Mouse (Mus musculus) midbrain, embryonic 16.5 days (tissue): Measurements from ENCODE around the gene Dgcr2. TPM values are rescaled to one million over a fixed set of nuclear protein-coding genes. Genes with fewer than 3 reads are reported as not detected.

Experiments used
- ATAC-seq: fragments of 200-750 bp; cut with Nextera tagmentation; 2 replicates; pipeline ENCODE4 v1.8.0; 2017; ENCODE audit warnings: moderate TSS enrichment
- H3K27ac ChIP-seq: fragments of 300-500 bp; sonication (generic); 2 replicates; pipeline ENCODE4 v1.5.1; 2014; ENCODE audit warnings: mild to moderate bottlenecking, low read length, mixed read lengths
- H3K27me3 ChIP-seq: fragments of 300-500 bp; sonication (generic); 2 replicates; pipeline ENCODE4 v1.6.1; 2014; ENCODE audit warnings: low read depth, low read length, mixed read lengths; ENCODE audit not compliant: control insufficient read depth, insufficient read depth
- H3K36me3 ChIP-seq: fragments of 300-500 bp; sonication (generic); 2 replicates; pipeline ENCODE4 v1.6.1; 2014; ENCODE audit warnings: mild to moderate bottlenecking, low read length, moderate library complexity, mixed read lengths; ENCODE audit not compliant: control insufficient read depth, insufficient read depth
- H3K4me1 ChIP-seq: fragments of 300-500 bp; sonication (generic); 2 replicates; pipeline ENCODE4 v1.6.1; 2014; ENCODE audit warnings: mild to moderate bottlenecking, low read length, mixed read lengths; ENCODE audit not compliant: control insufficient read depth, insufficient read depth
- H3K4me2 ChIP-seq: fragments of 300-500 bp; sonication (generic); 2 replicates; pipeline ENCODE4 v1.6.1; 2014; ENCODE audit warnings: mild to moderate bottlenecking, low read length, mixed read lengths
- H3K4me3 ChIP-seq: fragments of 300-500 bp; sonication (generic); 2 replicates; pipeline ENCODE4 v1.5.1; 2014; ENCODE audit warnings: low read depth, mild to moderate bottlenecking, low read length, moderate library complexity, mixed read lengths
- H3K9ac ChIP-seq: fragments of 300-500 bp; sonication (generic); 2 replicates; pipeline ENCODE4 v1.6.1; 2014; ENCODE audit warnings: low read depth, low read length, mixed read lengths
- H3K9me3 ChIP-seq: fragments of 300-500 bp; sonication (generic); replicated peaks from 2 replicates; pipeline ENCODE4 v1.6.1; 2014; ENCODE audit warnings: mild to moderate bottlenecking, low read length, mixed read lengths; ENCODE audit not compliant: control insufficient read depth, poor library complexity, severe bottlenecking
- WGBS: fragments of 180-500 bp; shearing (Covaris S2); extraction: QIAGEN DNeasy Blood & Tissue Kit; methylation state at CpG from one replicate; pipeline ENCODE4 v1.1.7; 2014; 5-methylcytosine and 5-hydroxymethylcytosine counted together
- polyA plus RNA-seq: library from polyadenylated mRNA; unstranded; fragments of >200 nt; fragmentation: Nextera tagmentation; extraction: Ambion mirVana; gene quantifications from 2 replicates; pipeline ENCODE4 v1.2.1, GENCODE M21; 2015

The Dgcr2 gene
- polyA plus RNA-seq, 1 experiment from 2014 or later = 108 TPM

DNA sequence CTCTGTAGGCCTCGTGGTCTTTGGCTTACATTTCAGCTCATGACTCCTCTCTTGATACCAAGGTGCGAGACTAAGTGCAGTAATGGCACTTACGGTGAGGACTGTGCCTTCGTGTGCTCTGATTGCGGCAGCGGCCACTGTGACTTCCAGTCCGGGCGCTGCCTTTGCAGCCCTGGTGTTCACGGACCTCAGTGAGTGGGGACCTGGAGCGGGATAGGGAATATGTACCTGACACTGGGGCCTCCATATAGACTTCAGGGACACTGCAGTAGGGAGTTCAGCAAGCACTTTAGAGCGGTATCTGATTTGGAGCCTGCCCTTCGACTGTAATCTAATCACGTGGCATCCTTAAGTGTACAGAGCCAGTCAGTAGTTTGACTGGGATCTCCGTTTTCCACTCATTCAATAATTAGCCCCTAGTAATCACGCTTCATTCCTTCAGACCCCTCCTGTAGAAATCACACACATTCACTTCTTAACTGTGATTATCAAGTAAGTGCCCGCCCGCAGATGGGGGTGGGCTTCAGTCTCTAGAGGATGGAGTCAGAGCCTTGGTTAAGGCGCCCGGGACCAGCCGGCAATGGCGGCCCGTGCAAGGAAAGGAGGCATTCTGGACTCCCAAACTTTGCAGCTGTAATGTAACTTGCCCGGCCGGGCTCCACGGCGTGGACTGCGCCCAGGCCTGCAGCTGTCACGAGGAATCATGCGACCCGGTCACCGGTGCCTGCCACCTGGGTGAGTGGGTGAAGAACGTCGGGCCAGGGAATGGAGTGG, 94.5 kb downstream of the Dgcr2 start:
- Histone ChIP-seq H3K4me3 (peak overlapping the region; percentile 42), H3K9me3 (no peaks in the 10 kb centered on the region), H3K9ac (peak overlapping the region; percentile 33), H3K4me1 (peaks cover 33% of the 10 kb centered on the region), H3K27ac (no peak overlapping the region), H3K36me3 (no peaks in the 10 kb centered on the region), H3K4me2 (peak overlapping the region; percentile 83), H3K27me3 (peaks cover 57% of the 10 kb centered on the region)
- ATAC-seq = no peak
- WGBS = 5% methylated on average over 33 of the region's 33 CpGs

DNA sequence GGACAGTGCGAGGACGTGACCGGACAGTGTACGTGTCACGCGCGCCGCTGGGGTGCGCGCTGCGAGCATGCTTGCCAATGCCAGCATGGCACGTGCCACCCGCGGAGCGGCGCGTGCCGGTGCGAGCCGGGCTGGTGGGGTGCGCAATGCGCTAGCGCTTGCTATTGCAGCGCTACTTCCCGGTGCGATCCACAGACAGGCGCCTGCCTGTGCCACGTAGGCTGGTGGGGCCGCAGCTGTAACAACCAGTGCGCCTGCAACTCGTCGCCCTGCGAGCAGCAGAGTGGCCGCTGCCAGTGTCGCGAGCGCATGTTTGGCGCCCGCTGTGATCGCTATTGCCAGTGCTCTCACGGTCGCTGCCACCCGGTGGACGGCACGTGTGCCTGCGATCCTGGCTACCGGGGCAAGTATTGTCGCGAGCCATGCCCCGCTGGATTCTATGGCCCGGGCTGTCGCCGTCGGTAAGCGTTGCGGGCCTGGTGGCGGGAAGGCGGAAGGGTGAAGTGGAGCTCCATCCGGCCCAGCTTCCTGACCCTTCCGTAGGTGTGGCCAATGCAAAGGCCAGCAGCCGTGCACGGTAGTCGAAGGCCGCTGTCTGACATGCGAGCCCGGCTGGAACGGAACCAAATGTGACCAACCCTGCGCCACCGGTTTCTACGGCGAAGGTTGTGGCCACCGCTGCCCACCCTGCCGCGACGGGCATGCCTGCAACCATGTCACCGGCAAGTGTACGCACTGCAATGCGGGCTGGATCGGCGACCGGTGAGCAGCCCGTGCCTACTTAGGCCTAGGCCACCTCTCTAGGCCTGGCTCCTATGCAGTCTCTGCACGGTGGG, 95.3 kb downstream of the Dgcr2 start:
- H3K4me2 ChIP-seq = peak overlapping the region; percentile 83
- no peak overlapping the region for H3K27ac ChIP-seq
- H3K9ac ChIP-seq = peak overlapping the region; percentile 54; the same call in 1 of the 2 replicates
- H3K9me3 ChIP-seq = no peaks in the 10 kb centered on the region
- H3K27me3 ChIP-seq = peaks cover 65% of the 10 kb centered on the region
- no peaks in the 10 kb centered on the region for H3K36me3 ChIP-seq
- no peak for ATAC-seq
- H3K4me1 ChIP-seq = peaks cover 36% of the 10 kb centered on the region
- H3K4me3 ChIP-seq = peak overlapping the region; percentile 42
- 1% methylated on average over 83 of the region's 83 CpGs for WGBS

DNA sequence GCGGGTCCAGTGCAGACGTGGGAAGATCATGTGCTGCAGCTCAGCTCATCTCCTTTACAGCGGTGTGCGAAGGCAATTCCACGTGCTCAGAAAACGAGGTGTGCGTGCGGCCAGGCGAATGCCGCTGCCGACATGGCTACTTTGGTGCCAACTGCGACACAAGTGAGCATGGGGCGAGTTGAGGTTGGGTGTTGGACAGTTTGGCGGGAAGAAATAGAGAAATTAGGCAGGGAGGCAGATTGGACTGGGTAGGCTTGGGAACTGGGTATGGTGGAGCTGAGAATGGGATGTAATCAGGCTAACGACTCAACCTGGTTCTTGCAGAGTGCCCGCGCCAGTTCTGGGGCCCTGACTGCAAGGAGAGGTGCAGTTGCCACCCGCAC, 95.9 kb downstream of the Dgcr2 start:
- Histone ChIP-seq H3K27me3 (peaks cover 71% of the 10 kb centered on the region), H3K4me1 (peaks cover 35% of the 10 kb centered on the region), H3K36me3 (no peaks in the 10 kb centered on the region), H3K9ac (peak overlapping the region; percentile 54; the same call in 1 of the 2 replicates), H3K9me3 (no peaks in the 10 kb centered on the region), H3K4me3 (peak overlapping the region; percentile 42), H3K4me2 (peak overlapping the region; percentile 83), H3K27ac (no peak overlapping the region)
- 4% methylated on average over 18 of the region's 18 CpGs for WGBS
- no peak for ATAC-seq

DNA sequence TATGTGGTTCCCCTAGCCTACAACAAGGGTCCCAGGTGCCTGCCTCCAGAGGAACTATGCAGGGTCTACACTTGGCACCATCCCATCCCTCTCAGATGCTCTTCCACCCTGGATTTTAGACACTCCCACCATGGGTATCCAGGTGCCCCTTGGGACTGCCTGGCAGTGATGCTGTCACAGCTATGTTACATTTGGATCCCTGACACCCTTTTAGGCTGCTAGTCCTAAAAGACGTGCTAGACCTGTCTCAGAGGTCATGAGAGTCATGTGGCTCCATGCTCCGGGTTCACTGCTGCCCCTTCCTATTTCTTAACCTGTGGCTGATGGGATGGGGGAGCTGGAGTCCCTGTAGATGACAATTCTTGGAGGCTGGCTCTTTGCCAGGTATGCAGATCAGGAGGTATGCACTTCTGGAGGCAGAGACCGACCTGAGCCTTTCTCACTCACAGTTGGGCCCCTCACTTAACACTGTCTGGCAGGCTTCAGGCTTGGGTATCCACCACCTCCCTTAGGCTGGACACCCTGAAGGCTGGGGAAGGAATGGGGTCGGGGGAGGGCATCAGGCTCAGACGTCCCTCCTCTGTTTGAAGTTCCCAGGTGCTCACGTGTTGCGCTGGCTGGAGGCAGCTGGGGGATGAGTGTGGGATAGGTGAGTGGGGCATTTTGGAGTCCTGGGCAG, 96.4 kb downstream of the Dgcr2 start:
- H3K9ac ChIP-seq = no peak overlapping the region
- H3K36me3 ChIP-seq = no peaks in the 10 kb centered on the region
- no peak overlapping the region for H3K27ac ChIP-seq
- peaks cover 40% of the 10 kb centered on the region for H3K4me1 ChIP-seq
- H3K9me3 ChIP-seq = no peaks in the 10 kb centered on the region
- WGBS = 1% methylated on average over 7 of the region's 7 CpGs
- ATAC-seq = no peak
- no peak overlapping the region for H3K4me3 ChIP-seq
- peak overlapping the region; percentile 83; the same call in 1 of the 2 replicates for H3K4me2 ChIP-seq
- peaks cover 73% of the 10 kb centered on the region for H3K27me3 ChIP-seq

DNA sequence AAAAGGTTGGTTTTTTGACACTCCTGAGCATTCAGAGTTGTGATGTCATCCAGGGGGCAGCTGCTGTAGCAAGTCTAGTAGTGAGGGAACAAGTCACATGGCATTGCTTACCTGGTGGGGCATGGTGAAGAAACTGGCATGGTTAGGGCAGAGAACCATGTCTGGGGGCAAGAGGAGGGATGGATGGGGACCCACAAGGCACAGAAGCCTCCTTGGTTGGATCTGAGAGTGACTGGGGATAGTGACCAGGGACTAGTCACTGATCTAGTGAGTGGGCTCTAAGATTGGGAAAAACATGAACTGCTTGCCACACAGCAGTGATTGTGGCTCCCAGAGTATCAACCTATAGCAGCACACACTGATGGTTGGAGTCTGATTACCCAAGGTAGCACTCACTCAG, 98.8 kb downstream of the Dgcr2 start:
- Histone ChIP-seq H3K9ac (no peak overlapping the region), H3K4me1 (peaks cover 34% of the 10 kb centered on the region), H3K27ac (no peak overlapping the region), H3K36me3 (no peaks in the 10 kb centered on the region), H3K4me2 (no peak overlapping the region), H3K9me3 (no peaks in the 10 kb centered on the region), H3K27me3 (peaks cover 73% of the 10 kb centered on the region), H3K4me3 (no peak overlapping the region)
- ATAC-seq = no peak

DNA sequence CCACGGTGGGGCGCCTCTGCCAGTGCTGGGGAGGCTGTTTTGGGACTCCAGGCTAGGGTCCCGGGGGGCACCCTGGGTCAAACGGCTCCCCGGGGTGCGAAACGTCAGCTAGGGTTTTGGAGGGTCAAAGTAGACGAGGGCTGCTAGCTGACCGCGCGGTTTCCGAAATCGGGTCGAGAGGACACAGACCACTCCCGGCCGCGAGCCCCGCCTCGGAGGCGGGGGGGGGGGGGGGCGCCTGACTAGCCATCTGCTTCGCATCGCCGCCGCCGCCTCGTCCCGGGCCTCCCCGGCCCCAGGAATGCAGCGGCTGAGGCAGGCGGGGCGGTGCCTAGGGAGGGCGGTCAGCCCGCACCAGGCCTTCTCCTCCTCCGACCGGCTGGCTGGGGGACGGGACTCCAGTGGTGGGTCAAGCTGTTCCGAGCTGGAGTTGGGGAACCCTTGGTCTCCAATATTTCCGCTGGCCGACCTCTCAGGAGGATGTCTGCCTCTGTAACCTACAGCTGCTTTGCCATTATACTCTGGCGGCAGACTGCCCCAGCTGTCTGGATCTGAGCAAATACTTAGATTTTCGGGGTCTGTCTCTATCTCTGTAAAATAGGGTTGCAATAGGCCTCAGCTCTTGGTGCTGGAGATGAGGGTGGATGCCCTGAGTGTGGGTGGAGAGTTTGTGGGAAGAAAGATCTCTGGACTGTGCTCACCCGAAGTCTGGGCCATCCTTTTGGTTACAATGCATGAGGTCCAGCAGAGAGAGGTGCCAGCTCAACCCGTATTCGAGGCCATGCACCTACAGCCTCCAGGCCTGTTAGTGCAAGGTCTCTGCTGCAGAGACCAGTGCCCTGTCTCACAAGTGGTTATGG, 99.8 kb downstream of the Dgcr2 start:
- Histone ChIP-seq H3K4me1 (peaks cover 25% of the 10 kb centered on the region), H3K27ac (no peak overlapping the region), H3K27me3 (peaks cover 68% of the 10 kb centered on the region), H3K36me3 (no peaks in the 10 kb centered on the region), H3K9ac (no peak overlapping the region), H3K4me3 (peak overlapping the region; percentile 52), H3K4me2 (peak overlapping the region; percentile 43), H3K9me3 (no peaks in the 10 kb centered on the region)
- ATAC-seq = no peak
- 5% methylated on average over 26 of the region's 45 CpGs for WGBS

DNA sequence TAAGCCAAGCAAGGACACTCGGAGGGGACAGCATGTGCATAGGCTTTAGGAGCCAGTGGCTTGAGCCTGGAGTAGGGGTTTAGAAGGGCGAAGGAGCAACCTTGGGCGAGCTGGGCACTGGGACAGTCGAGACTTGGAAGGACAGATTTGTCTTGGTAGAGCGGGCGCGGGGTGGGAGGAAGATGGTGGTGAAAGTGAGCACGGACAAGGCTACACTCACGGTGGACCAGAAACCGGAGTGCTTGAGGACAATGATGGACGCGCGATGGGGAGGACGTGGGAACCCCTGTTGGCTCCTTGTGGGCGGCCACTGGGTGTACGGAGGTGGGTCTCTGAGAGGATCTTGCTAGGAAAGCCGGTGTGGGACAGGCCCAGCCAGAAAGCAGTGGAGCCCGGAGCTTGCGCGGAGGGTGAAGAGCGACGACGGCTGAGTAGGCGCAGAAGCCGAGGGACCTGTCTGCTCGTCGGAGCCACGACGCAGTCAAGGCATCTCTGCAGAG, 100.5 kb downstream of the Dgcr2 start:
- no peak for ATAC-seq
- H3K27ac ChIP-seq = no peak overlapping the region
- no peaks in the 10 kb centered on the region for H3K36me3 ChIP-seq
- peaks cover 61% of the 10 kb centered on the region for H3K27me3 ChIP-seq
- H3K4me1 ChIP-seq = peaks cover 19% of the 10 kb centered on the region
- peak overlapping the region; percentile 52 for H3K4me3 ChIP-seq
- peak overlapping the region; percentile 84 for H3K4me2 ChIP-seq
- H3K9ac ChIP-seq = peak overlapping the region; percentile 69; the same call in 1 of the 2 replicates
- WGBS = 4% methylated on average over 29 of the region's 29 CpGs
- no peaks in the 10 kb centered on the region for H3K9me3 ChIP-seq
